Mouse (Mus musculus) spleen, adult 12 weeks (tissue): Measurements from ENCODE around the gene Olfr922.

Experiments
- DNase-seq: peaks from one replicate; pipeline ENCODE4 v3.0.0; 2022; ENCODE audit warnings: low spot score

Gene Olfr922

DNA sequence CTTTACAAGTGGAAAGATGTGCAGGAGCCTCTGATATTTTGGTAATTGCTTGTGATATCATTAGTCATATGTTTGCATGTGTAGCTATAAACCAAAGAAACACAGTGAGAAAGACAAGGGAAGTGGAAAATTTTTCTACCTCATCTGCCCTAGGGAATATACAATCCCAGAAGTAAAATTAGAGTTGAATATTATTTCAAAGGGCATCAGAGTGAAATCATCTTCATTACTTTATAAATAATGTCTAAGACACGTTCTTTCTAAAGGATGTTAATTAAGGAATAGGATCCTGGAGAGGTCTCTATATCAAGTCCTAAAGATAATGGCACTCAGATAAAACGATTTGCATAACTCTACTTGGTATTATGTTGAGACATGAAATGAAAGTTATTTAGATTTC, at the start of gene Olfr922:
Gene Olfr922, plus strand, starts transcription at position 301 of the 400 bp plus-strand sequence.
- DNase-seq, result no peak

DNA sequence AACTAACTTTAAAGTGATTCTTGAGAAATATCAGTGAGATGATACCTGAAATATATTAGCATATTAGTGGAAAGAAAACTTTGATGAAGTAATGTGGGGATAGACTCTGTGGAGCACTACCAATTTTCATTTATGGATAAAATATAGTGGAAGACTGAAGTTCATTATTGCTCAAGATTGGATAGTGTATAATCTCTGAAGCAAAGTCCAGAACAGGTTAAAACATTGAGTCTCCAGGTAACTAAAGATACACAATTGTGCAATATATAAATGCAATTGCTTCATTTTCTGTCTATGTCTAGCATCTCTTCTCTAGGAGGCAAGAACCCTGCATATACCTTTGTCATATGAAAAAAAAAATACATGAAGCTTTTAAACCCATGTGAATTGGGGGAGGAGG, 41.6 kb upstream of the Olfr922 start, which contains the start of gene Olfr921:
Gene Olfr921, plus strand, starts transcription at position 301 of the 400 bp plus-strand sequence.
- DNase-seq, result no peak

DNA sequence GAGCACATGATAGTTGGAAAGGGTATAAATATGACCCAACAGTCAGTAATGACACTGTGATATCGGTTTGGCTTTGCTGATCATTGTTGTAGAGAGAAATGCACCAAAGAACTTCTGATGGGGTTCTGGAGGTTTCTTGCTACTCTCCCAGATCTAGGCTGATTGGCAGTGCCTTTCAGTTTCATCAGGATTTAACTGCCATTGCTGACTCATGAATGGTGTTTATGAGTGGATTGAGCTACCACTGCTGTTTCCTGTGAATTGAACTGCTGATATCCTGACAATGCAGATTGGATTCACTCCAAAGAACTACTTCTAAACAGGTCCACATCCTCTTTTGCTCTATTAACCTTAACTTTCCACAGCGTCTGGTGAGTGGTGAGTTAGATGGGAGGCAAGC, 21.7 kb upstream of the Olfr922 start:
- DNase-seq, result no peak

DNA sequence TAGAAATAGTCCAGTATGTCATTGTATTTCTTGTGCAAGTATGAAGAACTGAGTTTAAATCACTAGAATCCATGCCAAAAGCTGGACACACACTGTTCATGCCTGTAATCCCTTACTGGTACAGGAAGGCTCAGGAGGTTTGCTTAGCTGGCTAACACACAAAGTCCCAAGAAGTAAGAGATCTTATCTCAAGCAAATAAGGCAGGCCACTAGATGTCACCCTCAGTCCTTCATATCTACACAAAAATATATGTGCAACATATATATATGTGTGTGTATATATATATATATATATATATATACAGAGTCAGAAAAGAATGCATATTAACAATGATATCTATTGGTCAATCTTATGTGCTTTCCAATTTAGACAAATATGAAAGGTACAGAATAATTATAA, 8.7 kb upstream of the Olfr922 start:
- DNase-seq, result no peak

DNA sequence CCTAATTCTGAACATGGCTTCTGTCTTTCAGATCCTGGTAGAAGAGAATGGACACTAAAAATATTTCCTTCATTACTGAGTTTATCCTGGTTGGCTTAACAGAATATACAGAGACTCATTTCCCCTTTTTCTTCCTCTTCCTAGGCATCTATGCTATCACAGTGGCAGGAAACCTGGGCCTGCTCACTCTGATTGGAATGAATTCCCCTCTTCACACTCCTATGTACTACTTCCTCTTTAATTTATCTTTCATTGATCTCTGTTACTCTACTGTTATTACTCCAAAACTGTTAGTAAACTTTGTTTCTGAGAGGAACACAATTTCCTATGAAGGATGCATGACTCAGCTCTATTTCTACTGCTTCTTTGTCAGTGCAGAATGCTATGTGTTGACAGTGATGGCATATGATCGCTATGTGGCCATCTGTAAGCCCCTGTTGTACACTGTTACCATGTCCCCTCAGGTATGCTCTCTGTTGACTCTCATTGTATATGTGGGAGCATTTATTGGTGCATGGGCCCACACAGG, 1.1 kb downstream of the Olfr922 start:
- DNase-seq, result no peak

DNA sequence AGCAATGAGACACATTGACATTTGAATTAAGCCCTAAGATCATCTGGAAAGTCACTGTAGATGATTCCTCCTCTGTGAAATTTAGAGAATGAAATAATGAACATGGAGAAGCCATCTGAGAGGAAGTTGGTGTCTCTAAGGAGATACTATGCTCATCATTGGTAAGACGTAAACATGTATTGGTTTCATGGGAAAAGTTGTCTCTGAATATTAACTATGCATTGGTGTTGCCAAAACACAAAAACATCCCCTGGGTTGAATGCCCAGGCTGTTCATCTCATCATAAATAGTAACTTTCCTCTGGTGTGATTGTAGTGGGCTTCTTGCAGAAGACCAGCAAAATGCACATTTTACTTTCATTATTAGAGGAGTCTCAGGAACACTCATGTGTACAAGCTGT, 11.8 kb downstream of the Olfr922 start, which contains the start of gene Olfr923:
Gene Olfr923, plus strand, starts transcription at position 301 of the 400 bp plus-strand sequence.
- no peak for DNase-seq

DNA sequence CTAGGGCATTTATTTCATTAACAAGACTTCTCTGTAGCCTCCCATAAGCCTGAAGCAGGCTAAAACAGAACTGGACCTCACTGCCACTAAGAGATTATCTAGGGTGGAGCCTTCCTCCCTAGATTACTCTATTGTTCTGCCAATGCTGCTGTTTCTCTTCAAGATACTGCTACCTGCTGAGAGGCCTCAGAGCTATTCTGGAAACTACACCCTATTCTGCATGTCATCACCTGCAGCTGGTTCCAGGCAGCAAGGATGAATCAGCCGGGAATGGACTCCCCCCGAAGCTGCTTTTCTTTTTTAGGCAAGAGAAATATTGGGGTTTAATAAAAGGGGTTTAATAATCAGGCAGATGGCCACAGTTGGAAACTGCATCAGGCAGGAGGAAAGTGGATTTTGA, 18.6 kb downstream of the Olfr922 start:
- no peak for DNase-seq

DNA sequence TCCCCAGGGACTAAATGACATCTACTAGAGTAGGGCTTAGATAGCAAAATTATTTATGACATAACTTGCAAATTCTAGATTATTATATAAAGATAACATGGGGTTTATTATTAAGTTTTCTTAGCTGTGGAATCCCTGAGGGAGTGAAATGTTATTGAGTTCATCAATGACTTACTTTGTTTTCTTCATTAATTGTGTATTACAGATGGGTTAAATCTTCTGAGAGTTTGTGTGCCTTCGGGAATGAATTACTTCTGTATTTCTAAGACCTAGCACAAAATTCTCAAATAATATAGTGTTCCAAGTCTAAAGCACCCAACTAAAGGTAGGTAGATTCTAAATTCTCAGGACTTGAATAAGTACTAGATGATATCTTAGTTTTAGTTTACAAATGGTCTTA, 29.7 kb downstream of the Olfr922 start, which contains the start of gene Olfr924:
Gene Olfr924, plus strand, starts transcription at position 301 of the 400 bp plus-strand sequence.
- no peak for DNase-seq

DNA sequence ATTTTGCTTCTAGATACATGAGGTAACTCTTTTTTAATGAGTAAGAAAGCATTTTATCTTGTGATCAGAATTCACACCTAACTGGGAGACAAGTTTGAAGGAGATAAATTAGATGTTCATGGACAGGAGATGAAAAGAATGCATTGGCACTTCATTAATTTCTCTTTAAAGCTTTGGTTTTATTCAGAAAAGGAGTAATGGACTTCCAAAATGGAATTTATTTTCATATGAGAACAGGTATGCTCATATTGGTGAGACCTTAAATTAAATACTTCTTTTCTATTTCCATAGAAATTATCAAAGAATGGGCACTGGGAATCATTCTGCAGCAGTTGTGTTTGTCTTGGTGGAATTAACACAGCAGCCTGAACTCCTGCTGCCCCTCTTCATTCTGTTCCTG, 40.3 kb downstream of the Olfr922 start, which contains the start of gene Olfr26:
Gene Olfr26, plus strand, starts transcription at position 301 of the 400 bp plus-strand sequence.
- no peak for DNase-seq
